Comparison of ENCODE assay signal across 15 mouse cellular contexts in the genomic region with DNA sequence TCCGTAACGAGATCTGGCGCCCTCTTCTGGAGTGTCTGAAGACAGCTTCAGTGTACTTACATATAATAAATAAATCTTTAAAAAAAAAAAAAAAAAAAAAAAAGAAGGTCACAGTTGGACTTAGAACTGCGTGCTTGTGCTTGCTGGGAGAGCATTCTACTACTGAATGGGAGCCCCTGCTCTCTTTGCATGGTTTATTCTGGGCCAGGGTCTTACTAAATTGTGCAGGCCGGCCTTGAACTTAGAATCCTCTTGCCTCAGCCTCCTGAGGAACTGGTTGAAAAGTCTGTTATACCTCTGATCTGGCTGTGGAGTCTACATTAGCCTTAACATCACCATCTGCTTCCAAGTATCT. TPM values are rescaled to one million over a fixed set of nuclear protein-coding genes. Genes with fewer than 3 reads are reported as not detected.
"Had no signal": no experiment of that assay in that cellular context is flagged by ENCODE, and none has a peak within 500 bp of the region (broad histone marks: within the 10 kb centered on the region; RNA-seq: fewer than 3 reads in every experiment).

No protein-coding gene starts in this region.

- H3K9ac ChIP-seq: liver, embryonic 12.5 days; liver, postnatal 0 days; lung, embryonic 15.5 days; midbrain, embryonic 15.5 days; neural tube, embryonic 12.5 days had no signal

- DNase-seq: liver, postnatal 0 days; thymus, adult 2 months; thymus, postnatal 25 days had no signal

- H3K4me1 ChIP-seq: midbrain, embryonic 15.5 days; neural tube, embryonic 12.5 days had no signal

- ATAC-seq: liver, embryonic 12.5 days; midbrain, embryonic 15.5 days had no signal

- H3K4me2 ChIP-seq: liver, embryonic 12.5 days; lung, embryonic 15.5 days; midbrain, embryonic 11.5 days; midbrain, embryonic 15.5 days; neural tube, embryonic 12.5 days had no signal

- H3K36me3 ChIP-seq: limb, embryonic 10.5 days; liver, embryonic 12.5 days; lung, embryonic 15.5 days; midbrain, embryonic 15.5 days; neural tube, embryonic 12.5 days had no signal

- H3K27me3 ChIP-seq: liver, embryonic 12.5 days; lung, embryonic 15.5 days; megakaryocyte, embryonic 14.5 days; midbrain, embryonic 15.5 days; neural tube, embryonic 12.5 days had no signal

- H3K27ac ChIP-seq: left cerebral cortex, adult 2 months; limb, embryonic 10.5 days; liver, embryonic 12.5 days; macrophage; midbrain, embryonic 15.5 days; neural tube, embryonic 12.5 days had no signal

- H3K9me3 ChIP-seq: limb, embryonic 10.5 days; liver, embryonic 12.5 days; lung, embryonic 15.5 days; megakaryocyte, embryonic 14.5 days; midbrain, embryonic 15.5 days; neural tube, embryonic 12.5 days had no signal

- H3K4me3 ChIP-seq: left cerebral cortex, adult 2 months; limb, embryonic 10.5 days; liver, embryonic 12.5 days; lung, embryonic 15.5 days; megakaryocyte, embryonic 14.5 days; midbrain, embryonic 15.5 days; neural tube, embryonic 12.5 days had no signal

RNA-seq across cellular contexts. Expression of a gene that starts 15.9 kb away (rescaled TPM):
- total RNA-seq: left cerebral cortex, adult 2 months; left cerebral cortex, postnatal 14 days; monocyte, adult 5-6 weeks; neutrophil, adult 5-6 weeks had no signal
- polyA plus RNA-seq: macrophage had no signal
